Mouse (Mus musculus): ENCODE measurements around the gene Hpcal1. TPM values are rescaled to one million over a fixed set of nuclear protein-coding genes. Genes with fewer than 3 reads are reported as not detected.

The Hpcal1 gene
- polyA plus RNA-seq, 1 experiment from 2014 or later, result 24.0 TPM

DNA sequence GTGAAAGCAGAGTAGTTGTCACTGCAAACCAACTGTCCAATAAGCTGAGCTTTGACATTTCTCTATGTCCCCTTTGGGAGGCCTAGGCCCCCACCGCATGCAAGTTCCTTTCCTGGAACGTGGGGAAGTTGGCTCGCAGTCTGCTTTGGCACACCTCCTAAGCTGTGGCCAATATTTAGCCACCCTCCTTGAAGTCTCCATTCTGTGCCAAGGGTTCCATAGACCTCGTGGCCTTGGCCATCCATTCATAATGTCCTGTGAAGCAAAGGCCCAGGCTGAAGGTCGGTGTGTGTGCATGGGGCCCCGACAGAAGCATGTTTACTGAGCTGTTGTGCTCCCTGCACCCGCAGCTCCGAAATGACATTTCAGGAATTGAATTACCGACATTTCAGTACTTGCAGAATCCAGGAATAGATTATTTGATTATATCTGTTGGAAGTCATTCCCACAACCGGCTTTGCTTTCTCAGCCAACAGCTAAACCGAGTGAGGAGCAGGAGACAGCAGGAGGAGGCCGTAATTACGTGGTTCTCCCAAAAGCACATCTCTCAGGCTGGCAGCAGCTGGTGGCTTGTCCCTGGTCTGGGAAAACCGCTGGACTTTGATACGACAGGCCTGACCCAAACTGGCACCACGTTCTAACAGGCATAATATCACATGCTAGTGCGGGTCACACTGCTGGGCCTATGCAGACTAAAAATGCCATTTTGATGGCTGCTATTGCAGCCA, 51.1 kb downstream of the Hpcal1 start:
- Histone ChIP-seq H3K36me3 (no peaks in the 10 kb centered on the region), H3K9ac (replicated peaks) (no peak overlapping the region), H3K27me3 (no peaks in the 10 kb centered on the region), H3K4me2 (no peak overlapping the region), H3K4me3 (replicated peaks) (no peak overlapping the region), H3K4me1 (replicated peaks) (peaks cover 24% of the 10 kb centered on the region), H3K9me3 (no peaks in the 10 kb centered on the region), H3K27ac (no peak overlapping the region)
- no peak for ATAC-seq (ENCODE audit: insufficient number of reproducible peaks, insufficient read depth, low FRiP score, low TSS enrichment, low read depth)
- WGBS, result 80% methylated on average over 17 of the region's 17 CpGs

DNA sequence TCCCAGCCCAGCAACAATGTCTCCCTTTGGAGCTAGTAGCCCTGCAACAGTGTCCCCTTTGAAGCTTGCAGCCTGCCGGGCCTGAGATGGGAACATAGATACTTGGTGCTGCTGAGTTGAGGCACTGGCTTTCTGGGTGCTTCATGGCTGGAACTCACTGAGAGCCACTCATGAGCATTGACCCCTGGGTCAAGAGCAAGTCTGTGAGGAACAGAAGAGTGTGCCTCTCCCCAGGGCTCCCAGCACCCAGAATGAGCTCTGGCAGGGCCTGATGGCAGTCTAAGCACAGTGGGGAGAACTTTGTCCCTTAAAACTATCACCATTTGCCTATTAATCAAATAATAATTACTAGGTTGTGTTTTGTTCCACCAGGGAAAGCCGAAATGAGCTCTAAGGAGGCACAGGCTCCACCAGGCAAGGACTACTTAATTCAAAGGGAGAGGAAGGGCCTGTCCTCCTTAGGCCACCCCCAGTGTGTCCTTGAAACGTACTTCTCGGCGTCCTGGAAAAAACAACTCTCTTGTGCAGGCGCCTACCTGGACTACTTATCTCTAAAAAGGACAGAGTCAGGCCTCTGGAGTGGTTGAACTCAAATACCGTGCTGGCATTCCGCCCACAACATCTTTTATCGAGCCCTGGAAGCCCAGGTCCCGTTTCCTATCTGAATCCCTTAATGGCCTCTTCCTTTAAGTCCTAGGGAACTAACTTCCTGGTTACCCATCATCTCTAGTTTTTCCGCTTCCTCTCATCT, 52.1 kb downstream of the Hpcal1 start:
- H3K9ac ChIP-seq (replicated peaks), result no peak overlapping the region
- no peak overlapping the region for H3K4me2 ChIP-seq
- H3K36me3 ChIP-seq, result no peaks in the 10 kb centered on the region
- WGBS, result 72% methylated on average over 11 of the region's 11 CpGs
- H3K27ac ChIP-seq, result no peak overlapping the region
- peaks cover 26% of the 10 kb centered on the region for H3K4me1 ChIP-seq (replicated peaks)
- ATAC-seq (ENCODE audit: insufficient number of reproducible peaks, insufficient read depth, low FRiP score, low TSS enrichment, low read depth), result no peak
- no peaks in the 10 kb centered on the region for H3K27me3 ChIP-seq
- no peak overlapping the region for H3K4me3 ChIP-seq (replicated peaks)
- no peaks in the 10 kb centered on the region for H3K9me3 ChIP-seq

DNA sequence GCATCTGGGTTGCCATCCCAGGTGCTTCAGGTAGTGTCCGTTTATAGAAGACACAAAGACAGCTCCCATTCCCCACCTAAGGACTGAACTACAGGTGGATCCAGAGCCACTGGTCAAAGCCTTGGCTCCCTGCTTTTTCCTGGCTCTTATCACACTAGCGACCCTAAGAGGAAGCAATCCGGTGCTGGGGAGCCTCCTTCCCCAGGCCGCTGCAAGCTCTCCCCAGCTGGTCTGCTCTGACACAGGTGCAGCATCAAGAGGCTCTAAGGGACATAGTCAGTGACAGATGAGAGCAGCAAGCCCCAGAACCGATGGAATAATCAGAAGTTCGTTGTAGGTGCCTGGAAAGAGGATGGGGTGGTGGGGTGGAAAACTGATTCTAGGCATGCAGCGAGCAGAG, 54.8 kb downstream of the Hpcal1 start:
- Histone ChIP-seq H3K27ac (no peak overlapping the region), H3K9ac (replicated peaks) (no peak overlapping the region), H3K4me3 (replicated peaks) (no peak overlapping the region), H3K4me1 (replicated peaks) (peaks cover 37% of the 10 kb centered on the region), H3K36me3 (no peaks in the 10 kb centered on the region), H3K4me2 (no peak overlapping the region), H3K9me3 (no peaks in the 10 kb centered on the region), H3K27me3 (no peaks in the 10 kb centered on the region)
- 81% methylated on average over 7 of the region's 7 CpGs for WGBS
- ATAC-seq (ENCODE audit: insufficient number of reproducible peaks, insufficient read depth, low FRiP score, low TSS enrichment, low read depth), result no peak

DNA sequence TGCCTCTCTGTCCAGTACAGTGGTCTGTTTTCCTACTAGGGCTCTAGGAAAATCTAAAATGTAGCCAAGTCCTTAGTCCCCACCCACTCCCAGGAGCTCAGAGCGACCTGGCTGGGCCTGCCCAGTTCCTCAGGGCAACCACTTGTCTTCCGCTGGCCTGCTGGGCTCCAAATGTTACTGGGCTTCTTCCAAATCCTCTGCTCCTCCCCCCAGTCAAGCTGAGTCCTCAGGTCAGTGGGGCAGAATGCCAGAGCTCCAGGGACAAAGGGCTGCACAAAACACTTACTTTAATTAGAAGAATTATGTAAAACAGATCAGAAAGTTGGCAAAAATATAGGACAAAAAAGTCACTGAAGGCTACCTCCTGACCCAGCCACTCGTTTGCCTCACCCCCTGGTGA, 56.1 kb downstream of the Hpcal1 start:
- WGBS, result 9% methylated on average over 3 of the region's 3 CpGs
- Histone ChIP-seq H3K9ac (replicated peaks) (no peak overlapping the region), H3K4me1 (replicated peaks) (peaks cover 39% of the 10 kb centered on the region), H3K27me3 (no peaks in the 10 kb centered on the region), H3K27ac (no peak overlapping the region), H3K4me3 (replicated peaks) (no peak overlapping the region), H3K4me2 (no peak overlapping the region), H3K9me3 (no peaks in the 10 kb centered on the region), H3K36me3 (no peaks in the 10 kb centered on the region)
- ATAC-seq (ENCODE audit: insufficient number of reproducible peaks, insufficient read depth, low FRiP score, low TSS enrichment, low read depth), result no peak

DNA sequence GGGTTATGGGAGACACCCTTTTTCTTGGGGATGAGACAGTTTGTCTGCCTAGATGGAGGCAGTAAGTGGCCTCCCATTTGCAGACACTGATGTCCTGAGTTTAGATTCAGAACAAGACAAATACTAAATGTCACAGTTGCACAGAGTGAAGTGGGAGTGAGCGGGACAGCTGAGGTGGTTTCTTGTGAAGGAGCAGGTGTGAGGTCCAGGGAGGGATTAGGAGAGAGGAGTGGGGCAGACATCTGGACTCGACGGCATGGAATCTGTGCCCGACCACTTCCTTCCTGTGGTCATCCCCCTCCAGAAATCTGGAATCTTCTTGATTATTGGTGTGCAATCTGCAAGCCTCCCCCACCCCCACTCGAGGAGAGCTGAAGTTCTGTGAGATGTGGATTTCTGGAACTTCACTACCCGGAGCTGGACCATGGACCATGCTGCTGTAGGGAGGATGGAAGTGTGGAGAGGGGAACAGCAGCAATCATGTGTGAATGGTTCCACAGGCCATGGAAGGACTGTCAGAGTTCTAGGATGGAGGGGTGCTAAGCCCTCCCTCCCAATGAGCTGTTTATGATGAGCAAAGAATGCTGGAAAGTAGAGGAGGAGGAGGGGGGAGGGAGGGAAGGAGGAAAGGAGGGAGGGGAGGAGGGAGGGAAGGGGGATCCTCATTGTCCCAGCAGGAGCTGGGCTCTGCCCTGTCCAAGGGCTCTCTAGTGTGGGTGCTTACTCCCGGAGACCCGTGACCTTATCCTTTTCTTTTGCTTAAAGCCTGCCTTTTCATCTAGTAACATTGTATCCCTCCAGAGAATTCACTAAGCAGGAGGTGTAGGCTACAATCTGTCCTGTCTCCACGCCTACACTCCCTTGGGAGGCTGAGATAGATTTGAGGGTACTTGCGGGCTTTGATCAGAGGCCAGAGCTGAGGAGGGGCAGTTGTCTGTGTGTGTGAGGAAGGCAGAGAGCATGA, 56.8 kb downstream of the Hpcal1 start:
- 0 out of 2 replicates have a peak, but pooled peaks have one; percentile 66 for ATAC-seq (ENCODE audit: insufficient number of reproducible peaks, insufficient read depth, low FRiP score, low TSS enrichment, low read depth)
- 30% methylated on average over 10 of the region's 10 CpGs for WGBS
- Histone ChIP-seq H3K4me2 (no peak overlapping the region), H3K4me3 (replicated peaks) (no peak overlapping the region), H3K9me3 (no peaks in the 10 kb centered on the region), H3K36me3 (no peaks in the 10 kb centered on the region), H3K9ac (replicated peaks) (no peak overlapping the region), H3K27me3 (no peaks in the 10 kb centered on the region), H3K4me1 (replicated peaks) (peaks cover 39% of the 10 kb centered on the region), H3K27ac (0 out of 2 replicates have a peak overlapping the region, but pooled peaks have one; percentile 8)

DNA sequence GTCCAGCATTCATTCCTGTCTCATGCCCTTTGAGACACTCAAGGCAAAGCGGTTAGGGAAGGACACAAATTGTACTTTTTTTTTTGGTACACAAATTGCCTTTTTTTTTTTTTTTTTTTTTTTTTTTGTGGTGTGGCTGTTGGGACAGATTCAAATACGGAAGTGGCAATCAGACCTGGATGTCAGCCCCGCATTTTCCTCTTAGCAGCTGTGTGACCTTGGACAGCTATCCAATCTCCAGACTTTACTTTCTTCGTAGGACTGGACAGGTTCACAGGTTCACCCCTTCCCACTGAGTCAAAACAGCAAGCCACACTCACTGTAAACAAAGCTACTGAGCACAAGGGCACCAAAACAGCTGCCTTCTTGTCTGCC, 57.5 kb downstream of the Hpcal1 start:
- 41% methylated on average over 4 of the region's 4 CpGs for WGBS
- H3K27ac ChIP-seq, result no peak overlapping the region
- no peak overlapping the region for H3K4me2 ChIP-seq
- peaks cover 39% of the 10 kb centered on the region for H3K4me1 ChIP-seq (replicated peaks)
- no peak overlapping the region for H3K4me3 ChIP-seq (replicated peaks)
- H3K36me3 ChIP-seq, result no peaks in the 10 kb centered on the region
- no peaks in the 10 kb centered on the region for H3K27me3 ChIP-seq
- ATAC-seq (ENCODE audit: insufficient number of reproducible peaks, insufficient read depth, low FRiP score, low TSS enrichment, low read depth), result no peak
- H3K9me3 ChIP-seq, result no peaks in the 10 kb centered on the region
- H3K9ac ChIP-seq (replicated peaks), result no peak overlapping the region

DNA sequence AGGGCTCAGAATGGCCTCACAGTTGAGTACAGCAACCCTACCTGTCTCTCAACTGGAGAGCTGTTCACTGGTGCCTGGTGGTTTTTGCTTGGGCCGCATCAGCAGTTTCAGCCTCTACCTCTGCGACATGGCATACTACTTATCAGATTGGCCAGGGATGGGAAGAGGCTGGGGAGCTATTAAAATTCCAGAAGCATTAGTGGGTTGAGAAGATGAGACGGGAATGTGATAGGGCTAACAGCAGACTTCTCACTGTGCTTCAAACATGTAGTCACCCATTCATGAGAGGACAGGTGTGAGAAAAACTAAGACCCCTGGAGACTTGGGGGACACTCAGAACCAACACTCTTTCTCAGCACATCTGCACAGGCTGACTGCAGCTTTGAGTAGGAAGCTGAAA, 59.1 kb downstream of the Hpcal1 start:
- Histone ChIP-seq H3K4me3 (replicated peaks) (no peak overlapping the region), H3K36me3 (no peaks in the 10 kb centered on the region), H3K27me3 (no peaks in the 10 kb centered on the region), H3K27ac (no peak overlapping the region), H3K9ac (replicated peaks) (no peak overlapping the region), H3K4me1 (replicated peaks) (peaks cover 39% of the 10 kb centered on the region), H3K4me2 (no peak overlapping the region), H3K9me3 (no peaks in the 10 kb centered on the region)
- 64% methylated on average over 3 of the region's 3 CpGs for WGBS
- ATAC-seq (ENCODE audit: insufficient number of reproducible peaks, insufficient read depth, low FRiP score, low TSS enrichment, low read depth), result no peak

DNA sequence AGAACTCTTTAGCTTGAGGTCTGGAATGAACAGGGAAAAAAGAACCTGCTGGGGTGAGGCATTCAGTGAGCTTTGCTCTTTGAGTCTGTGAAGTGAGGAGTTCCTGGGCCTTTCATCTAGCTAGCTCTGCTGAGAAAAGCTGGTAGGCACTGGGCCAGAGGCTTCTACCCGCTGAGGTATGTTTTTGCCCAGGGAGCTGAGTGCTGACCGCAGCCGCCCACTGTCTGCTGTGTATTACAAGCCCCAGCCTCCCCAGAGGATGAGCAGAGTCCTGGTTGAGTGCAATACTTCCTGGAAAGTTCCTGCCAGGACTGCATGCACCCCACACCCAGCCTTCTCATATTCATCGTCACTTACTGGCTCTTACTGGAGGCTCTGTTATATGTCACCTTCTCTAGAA, 59.8 kb downstream of the Hpcal1 start:
- Histone ChIP-seq H3K36me3 (no peaks in the 10 kb centered on the region), H3K9ac (replicated peaks) (no peak overlapping the region), H3K4me1 (replicated peaks) (peaks cover 36% of the 10 kb centered on the region), H3K27ac (no peak overlapping the region), H3K4me2 (no peak overlapping the region), H3K9me3 (no peaks in the 10 kb centered on the region), H3K4me3 (replicated peaks) (no peak overlapping the region), H3K27me3 (no peaks in the 10 kb centered on the region)
- ATAC-seq (ENCODE audit: insufficient number of reproducible peaks, insufficient read depth, low FRiP score, low TSS enrichment, low read depth), result no peak
- WGBS, result 80% methylated on average over 4 of the region's 4 CpGs

DNA sequence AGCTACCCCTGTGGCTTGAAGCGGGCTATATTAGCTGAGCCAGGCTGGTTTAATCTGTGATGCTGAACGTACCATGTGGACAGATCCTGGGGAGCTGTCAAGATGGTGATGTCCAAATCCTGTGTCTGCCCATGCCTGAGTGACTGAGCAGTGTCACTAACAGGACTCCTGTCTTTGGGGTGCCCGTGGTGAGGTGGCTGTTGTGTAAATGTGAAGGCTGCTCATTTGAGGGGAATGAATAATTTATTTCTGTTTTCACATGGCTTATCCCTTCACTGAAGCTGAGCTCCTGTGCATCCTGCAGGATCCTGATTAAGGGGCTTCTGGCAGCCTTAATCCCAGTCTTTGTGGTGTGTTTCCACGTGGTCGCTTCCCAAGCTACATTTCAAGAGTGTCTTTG, 62.2 kb downstream of the Hpcal1 start:
- no peaks in the 10 kb centered on the region for H3K27me3 ChIP-seq
- WGBS, result 53% methylated on average over 5 of the region's 5 CpGs
- no peak overlapping the region for H3K9ac ChIP-seq (replicated peaks)
- no peak for ATAC-seq (ENCODE audit: insufficient number of reproducible peaks, insufficient read depth, low FRiP score, low TSS enrichment, low read depth)
- no peak overlapping the region for H3K4me2 ChIP-seq
- no peak overlapping the region for H3K27ac ChIP-seq
- H3K4me1 ChIP-seq (replicated peaks), result peaks cover 12% of the 10 kb centered on the region
- H3K36me3 ChIP-seq, result no peaks in the 10 kb centered on the region
- no peaks in the 10 kb centered on the region for H3K9me3 ChIP-seq
- no peak overlapping the region for H3K4me3 ChIP-seq (replicated peaks)

DNA sequence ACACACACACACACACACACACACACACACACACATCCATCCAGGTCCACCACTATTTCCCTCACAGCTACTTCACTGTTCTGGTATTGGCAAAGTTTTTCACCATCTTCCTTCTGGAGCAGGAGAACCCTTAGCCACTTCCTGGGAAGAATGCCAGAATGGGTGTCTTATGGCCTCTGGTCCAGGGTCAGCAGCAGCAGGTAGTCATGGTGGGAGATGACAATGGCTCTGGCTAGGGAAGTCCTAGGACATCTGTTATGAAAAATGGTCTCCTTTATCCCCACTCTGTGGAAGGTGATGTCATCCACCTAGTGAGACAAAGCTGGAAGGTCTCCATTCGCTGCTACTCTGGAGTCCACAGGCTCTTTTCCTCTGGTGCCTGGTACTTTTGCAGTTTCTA, 64.1 kb downstream of the Hpcal1 start:
- no peak overlapping the region for H3K4me3 ChIP-seq (replicated peaks)
- H3K4me1 ChIP-seq (replicated peaks), result peaks cover 8% of the 10 kb centered on the region
- no peak for ATAC-seq (ENCODE audit: insufficient number of reproducible peaks, insufficient read depth, low FRiP score, low TSS enrichment, low read depth)
- WGBS, result 93% methylated on average over 1 of the region's 1 CpGs
- H3K4me2 ChIP-seq, result no peak overlapping the region
- H3K9me3 ChIP-seq, result no peaks in the 10 kb centered on the region
- H3K27me3 ChIP-seq, result no peaks in the 10 kb centered on the region
- no peak overlapping the region for H3K9ac ChIP-seq (replicated peaks)
- H3K36me3 ChIP-seq, result no peaks in the 10 kb centered on the region
- no peak overlapping the region for H3K27ac ChIP-seq

DNA sequence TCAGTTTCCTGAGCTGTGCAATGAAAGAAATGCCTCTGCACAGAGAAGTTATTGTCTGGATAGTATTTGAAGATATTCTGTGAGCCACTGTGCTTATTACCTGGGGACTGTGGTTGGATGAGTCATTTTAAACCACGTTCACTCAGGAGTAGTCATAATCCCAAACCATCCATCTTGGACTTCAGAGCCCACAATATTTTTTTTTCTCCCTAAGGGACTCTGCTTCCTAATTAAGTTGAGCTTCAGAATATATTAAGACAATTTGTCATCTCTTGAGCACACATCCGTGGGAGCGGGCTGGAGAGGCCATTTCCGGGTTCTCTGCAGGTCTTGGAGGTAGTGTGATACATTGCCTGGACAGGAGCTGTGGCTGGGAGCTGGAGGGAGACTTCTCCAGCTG, 66.2 kb downstream of the Hpcal1 start:
- Histone ChIP-seq H3K27ac (no peak overlapping the region), H3K4me2 (no peak overlapping the region), H3K9ac (replicated peaks) (no peak overlapping the region), H3K4me3 (replicated peaks) (no peak overlapping the region), H3K36me3 (no peaks in the 10 kb centered on the region), H3K9me3 (no peaks in the 10 kb centered on the region), H3K27me3 (no peaks in the 10 kb centered on the region), H3K4me1 (replicated peaks) (no peaks in the 10 kb centered on the region)
- WGBS, result 81% methylated on average over 4 of the region's 4 CpGs
- ATAC-seq (ENCODE audit: insufficient number of reproducible peaks, insufficient read depth, low FRiP score, low TSS enrichment, low read depth), result no peak

Data from limb, embryonic 12.5 days (tissue).